Mouse (Mus musculus): ENCODE measurements around the gene Svbp. TPM values are rescaled to one million over a fixed set of nuclear protein-coding genes. Genes with fewer than 3 reads are reported as not detected.
A peak's percentile ranks its signal among the peaks of the same experiment; 100 is the strongest.

Gene Svbp
- total RNA-seq, 2 experiments from 2014 or later: 19.7 to 22.1 TPM

DNA sequence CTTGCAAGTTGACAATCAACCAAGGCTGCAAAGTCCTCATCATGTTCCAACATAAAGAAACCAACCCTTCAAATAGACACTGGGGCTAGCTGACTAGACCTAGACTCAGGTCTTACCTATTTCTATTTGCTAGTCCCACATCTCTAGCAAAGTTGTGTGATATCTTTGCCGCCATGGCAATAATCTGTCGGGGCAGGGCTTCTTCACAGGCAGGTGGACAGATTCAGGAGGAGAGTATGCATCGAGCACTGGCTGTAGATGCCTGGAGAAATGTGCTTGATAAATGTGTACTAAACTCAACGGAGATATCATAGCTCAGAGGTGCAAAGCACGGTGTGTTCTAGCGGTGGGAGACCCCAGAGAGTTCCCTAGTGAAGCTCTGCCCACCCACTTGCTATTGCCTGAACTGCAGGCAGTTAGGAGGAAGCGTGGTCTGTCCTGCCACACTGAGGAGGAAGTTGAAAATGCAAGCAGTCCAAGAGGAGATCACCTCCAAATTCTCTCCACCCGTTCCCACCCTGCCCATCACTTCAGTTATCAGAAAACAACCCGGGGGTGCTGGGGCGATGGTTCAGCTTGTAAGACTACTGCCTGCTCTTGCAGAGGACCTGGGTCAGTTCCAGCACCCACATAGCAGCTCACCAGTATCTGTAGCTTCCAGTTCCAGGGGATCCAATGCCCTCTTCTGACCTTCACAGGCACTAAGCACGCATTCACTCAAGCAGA is 6.9 kb upstream of the Svbp start:
- DNase-seq (ENCODE audit: low spot score in 2 of 2): no peak
- intact Hi-C loops (cut with DNase I): no loop called here

DNA sequence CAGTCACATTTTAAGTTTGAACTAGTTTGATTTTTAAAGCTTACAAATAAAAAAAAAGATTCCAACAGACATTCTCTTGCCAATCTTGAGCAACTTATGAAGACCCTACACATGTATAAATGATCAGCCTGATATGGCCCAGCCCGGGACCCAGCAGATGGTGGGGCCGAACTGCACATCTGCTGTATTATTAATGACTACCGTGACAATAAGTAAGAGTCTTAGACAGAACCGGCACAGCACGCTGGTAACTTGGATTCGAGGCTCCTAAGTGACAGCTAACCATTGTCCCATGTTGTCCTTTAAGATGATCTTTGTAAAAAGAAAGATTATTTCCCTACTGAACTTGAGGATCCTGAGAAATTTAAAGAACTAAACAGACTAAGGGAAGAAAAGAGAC is 5.7 kb upstream of the Svbp start:
- no peak for DNase-seq (ENCODE audit: low spot score in 2 of 2)
- intact Hi-C loops (cut with DNase I): no loop called here

DNA sequence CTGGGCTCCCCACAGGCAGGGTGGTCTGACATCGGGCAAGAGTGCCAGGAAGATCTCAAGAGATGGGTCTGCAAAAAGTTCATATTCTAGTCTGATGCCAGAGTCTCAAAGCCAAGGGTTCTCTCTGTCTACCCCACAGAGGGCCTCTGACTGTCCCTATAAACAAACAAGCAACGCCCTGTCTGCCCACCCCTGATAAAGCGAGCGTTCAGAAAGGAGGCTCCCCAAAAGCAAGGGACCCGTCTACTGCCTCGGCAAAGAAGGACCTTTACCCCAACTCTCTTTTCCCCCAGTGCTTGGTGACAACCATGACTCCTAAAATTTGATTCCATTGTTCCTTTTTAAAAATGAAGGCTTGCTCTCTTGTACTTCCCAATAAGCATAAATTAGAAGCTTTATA is 5.2 kb upstream of the Svbp start, which contains the start of gene Ermap:
Ermap (minus strand) TSS at position 148 of the 400 bp plus-strand sequence.
- DNase-seq (ENCODE audit: low spot score in 2 of 2): no peak
- intact Hi-C loops (cut with DNase I): no loop called here

DNA sequence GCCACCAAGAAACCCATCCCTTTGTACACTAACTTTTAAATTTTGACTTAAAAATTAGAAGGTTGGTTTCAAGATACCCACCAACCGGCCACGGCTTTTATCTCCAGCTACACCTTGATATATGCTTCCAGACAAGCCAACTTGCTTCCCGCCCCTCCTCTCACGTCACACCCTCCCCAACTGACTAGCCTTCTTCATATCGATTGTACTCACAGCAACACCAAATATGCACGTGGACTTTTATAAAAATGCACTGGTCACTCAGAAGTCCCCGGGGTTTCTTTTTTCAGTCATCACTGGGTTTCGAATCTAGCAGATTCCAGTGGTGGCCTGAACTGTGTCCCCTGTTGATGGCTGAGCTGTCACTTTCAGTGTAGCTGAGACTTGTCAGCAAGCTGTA is 4.5 kb upstream of the Svbp start:
- DNase-seq (ENCODE audit: low spot score in 2 of 2): no peak
- intact Hi-C loops (cut with DNase I): no loop called here

- intact Hi-C loops (cut with DNase I): no loop called here
- DNase-seq (ENCODE audit: low spot score in 2 of 2): no peak
These were observed 3.8 kb upstream of the Svbp start for GRCm38 (mm10) chr4:119191273-119191672.

- DNase-seq (ENCODE audit: low spot score in 2 of 2): no peak
- intact Hi-C loops (cut with DNase I): no loop called here
These were observed 2.3 kb upstream of the Svbp start for GRCm38 (mm10) chr4:119192757-119193156.

DNA sequence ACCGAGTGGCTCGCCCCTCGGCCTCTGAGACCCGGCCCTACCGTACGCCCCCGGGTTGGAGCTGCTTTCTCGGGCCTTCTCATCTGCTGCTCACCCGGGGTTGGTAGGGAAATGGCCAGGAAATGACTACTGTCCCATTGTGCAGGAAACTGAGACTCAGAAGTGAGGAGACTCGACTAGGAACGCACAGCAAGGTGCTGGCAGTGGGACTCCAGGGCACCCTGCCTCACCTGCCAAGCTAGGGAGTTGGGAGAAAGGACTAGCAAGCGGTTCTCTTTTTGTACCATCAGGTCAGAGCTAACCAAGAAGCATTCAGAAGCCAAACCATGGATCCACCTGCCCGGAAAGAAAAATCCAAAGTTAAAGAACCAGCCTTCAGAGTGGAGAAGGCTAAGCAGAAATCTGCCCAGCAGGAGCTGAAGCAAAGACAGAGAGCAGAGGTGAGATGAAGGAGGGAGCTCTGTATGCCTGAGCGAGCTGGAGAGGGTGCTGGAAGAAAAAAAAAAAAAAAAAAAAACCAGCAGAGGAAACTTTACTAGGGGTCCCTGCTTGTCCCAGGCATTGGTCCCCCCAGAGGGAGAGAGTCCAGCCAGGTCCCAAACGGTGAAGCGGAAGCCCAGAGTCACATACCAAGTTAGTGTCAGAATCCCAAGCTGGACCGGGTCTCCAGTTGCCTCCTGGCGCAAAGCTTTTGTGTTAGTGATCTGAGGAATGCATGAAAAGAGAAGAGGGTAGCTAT is 645 bp downstream of the Svbp start:
- intact Hi-C loops (cut with DNase I): no loop called here
- no peak for DNase-seq (ENCODE audit: low spot score in 2 of 2)

GRCm38 (mm10) chr4:119198105-119198504 is 3.0 kb downstream of the Svbp start:
- no peak for DNase-seq (ENCODE audit: low spot score in 2 of 2)
- intact Hi-C loops (cut with DNase I): no loop called here

DNA sequence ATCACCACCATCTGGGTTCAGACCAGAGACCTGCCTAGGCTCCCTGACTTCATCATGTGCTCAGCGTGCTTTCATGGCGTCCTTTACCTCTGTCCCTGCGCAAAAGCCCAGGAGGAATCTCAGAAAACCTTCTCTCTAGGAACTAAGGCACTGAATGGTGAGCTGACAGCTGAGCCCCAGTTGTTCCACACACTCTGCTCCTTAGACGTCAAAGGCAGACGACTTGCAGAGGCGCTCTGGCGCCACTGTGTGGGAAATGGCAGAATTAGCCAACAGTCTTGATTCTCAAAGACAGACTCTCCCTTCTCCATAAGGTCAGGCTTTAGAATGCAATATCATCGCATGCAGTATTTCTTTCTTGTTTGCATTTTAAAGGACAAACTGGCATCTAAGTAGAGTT is 9.6 kb downstream of the Svbp start:
- peak; percentile 62 to 76 for DNase-seq (ENCODE audit: low spot score in 2 of 2)
- intact Hi-C loops (cut with DNase I): loop anchor here (2.0 to 5.0 kb wide), 2 partner anchors 37 to 200 kb away; no protein-coding TSS in a partner anchor

DNA sequence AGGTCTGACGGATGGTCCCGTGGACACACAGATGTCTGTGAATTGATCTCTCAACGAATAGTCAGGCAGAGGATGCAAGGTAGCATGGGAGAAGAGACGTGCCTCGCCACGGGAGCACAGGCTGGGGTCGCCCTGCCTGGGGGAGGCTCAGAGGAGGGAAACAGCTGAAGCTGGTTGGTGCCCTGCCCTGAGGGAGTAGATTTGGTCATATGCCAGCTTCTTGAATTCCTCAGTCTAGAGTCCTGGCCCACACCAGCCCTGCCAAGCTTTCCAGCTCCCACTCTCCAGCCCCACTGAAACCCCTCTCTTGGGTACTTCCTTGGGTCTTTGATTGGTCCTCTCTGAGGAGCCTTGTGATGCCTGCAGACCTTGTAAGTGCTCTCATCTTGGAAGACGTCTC is 21.6 kb downstream of the Svbp start:
- no peak for DNase-seq (ENCODE audit: low spot score in 2 of 2)
- intact Hi-C loops (cut with DNase I): no loop called here

DNA sequence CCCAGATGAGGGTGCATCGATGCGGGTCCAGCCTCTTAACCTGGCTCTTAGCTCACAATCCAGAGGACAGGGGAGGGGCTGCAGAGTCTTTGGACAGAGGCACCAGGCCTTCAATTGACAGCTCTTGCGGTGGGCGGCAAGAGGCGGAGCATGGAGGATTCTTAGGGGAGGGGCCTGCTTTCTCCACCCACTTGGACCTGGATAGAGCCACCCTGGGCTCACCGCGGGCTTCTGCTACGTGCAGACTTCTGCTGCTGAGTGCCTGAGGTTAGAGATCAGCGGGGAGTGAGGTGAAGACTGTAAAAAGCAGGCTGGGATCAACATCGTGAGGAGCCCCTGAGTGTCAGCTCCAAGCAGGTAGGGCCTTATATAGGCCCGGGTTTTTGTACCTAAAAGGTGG is 23.1 kb downstream of the Svbp start, which contains the start of gene Tmem269:
Tmem269 (minus strand) TSS at position 49 of the 400 bp plus-strand sequence.
- intact Hi-C loops (cut with DNase I): no loop called here
- no peak for DNase-seq (ENCODE audit: low spot score in 2 of 2)

GRCm38 (mm10) chr4:119223696-119224095 is 28.6 kb downstream of the Svbp start:
- intact Hi-C loops (cut with DNase I): no loop called here
- DNase-seq (ENCODE audit: low spot score in 2 of 2): peak; percentile 28 to 68

DNA sequence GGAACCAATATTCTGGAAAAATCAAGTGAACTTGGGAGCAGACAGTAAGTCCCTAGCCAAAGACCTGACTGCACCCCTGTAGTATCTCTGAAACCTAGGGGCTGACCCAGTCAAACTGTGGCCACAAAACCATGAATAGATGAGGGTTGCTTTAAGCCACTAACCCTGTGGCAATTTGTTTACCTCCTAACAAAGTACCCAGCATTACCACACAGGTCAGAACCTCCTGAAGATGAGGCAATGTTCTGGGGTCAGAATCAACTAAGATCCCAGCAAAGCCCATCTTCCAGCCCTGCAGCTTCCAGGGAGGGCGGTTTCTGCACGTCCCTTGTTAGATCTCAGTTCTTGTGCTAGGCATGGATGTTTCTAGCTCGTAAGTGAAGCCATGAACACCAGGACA is 29.4 kb downstream of the Svbp start:
- DNase-seq (ENCODE audit: low spot score in 2 of 2): no peak
- intact Hi-C loops (cut with DNase I): no loop called here

- no peak for DNase-seq (ENCODE audit: low spot score in 2 of 2)
- intact Hi-C loops (cut with DNase I): no loop called here
These were observed 30.6 kb downstream of the Svbp start for GRCm38 (mm10) chr4:119225719-119226118.

GRCm38 (mm10) chr4:119226751-119227150 is 31.6 kb downstream of the Svbp start:
- intact Hi-C loops (cut with DNase I): no loop called here
- DNase-seq (ENCODE audit: low spot score in 2 of 2): no peak

DNA sequence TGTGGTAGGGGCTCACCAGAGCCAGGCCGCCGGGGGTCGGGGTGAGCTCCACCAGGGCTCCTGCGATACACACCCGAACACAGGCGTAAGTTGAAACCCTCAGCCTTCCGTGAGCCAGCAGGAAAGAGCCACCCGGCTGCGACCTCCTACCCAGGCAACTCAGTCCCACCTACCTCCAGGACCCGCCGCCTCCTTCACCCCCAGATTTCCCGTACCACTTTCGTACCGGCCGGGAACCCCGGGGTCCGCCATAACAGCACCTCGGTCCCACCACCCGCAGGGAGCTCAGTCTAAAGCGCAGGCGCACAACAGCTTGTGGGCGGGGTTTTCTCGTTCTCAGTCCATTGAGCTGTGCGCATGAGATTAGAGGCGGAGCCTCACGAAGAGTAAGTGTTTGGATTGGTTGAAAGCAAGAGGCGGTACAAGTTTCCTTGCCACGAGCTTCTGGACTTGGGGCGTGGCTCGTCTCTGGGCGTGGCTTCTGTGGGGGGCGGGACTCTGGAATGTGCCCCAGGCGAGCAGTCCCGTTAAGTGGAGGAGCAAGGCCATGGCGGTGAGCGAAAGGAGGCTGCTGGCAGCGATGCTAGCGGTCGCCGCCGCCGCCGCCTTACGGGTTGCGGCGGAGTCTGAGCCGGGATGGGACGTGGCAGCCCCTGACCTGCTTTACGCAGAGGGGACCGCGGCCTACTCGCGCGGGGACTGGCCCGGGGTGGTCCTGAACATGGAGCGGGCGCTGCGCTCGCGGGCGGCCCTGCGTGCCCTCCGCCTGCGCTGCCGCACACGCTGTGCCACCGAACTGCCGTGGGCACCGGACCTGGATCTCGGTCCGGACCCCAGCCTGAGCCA is 37.5 kb downstream of the Svbp start, which contains the start of the genes AU022252 and P3h1:
AU022252 (minus strand) TSS at position 303 of the 846 bp plus-strand sequence.
P3h1 (plus strand) TSS at position 506 of the 846 bp plus-strand sequence.
- intact Hi-C loops (cut with DNase I): loop anchor here (10.0 kb wide), 1 partner anchor 302 kb away; the partner anchor contains the start of genes Foxj3 and Frg2f1
- DNase-seq (ENCODE audit: low spot score in 2 of 2): peak; percentile 99

GRCm38 (mm10) chr4:119233256-119233901 is 38.3 kb downstream of the Svbp start:
- peak; percentile 33 to 68 for DNase-seq (ENCODE audit: low spot score in 2 of 2)
- intact Hi-C loops (cut with DNase I): loop anchor here (10.0 kb wide), 1 partner anchor 301 kb away; the partner anchor contains the start of genes Foxj3 and Frg2f1

- no peak for DNase-seq (ENCODE audit: low spot score in 2 of 2)
- intact Hi-C loops (cut with DNase I): loop anchor here (10.0 kb wide), 1 partner anchor 300 kb away; the partner anchor contains the start of genes Foxj3 and Frg2f1
These were observed 39.2 kb downstream of the Svbp start for GRCm38 (mm10) chr4:119234348-119234747.

DNA sequence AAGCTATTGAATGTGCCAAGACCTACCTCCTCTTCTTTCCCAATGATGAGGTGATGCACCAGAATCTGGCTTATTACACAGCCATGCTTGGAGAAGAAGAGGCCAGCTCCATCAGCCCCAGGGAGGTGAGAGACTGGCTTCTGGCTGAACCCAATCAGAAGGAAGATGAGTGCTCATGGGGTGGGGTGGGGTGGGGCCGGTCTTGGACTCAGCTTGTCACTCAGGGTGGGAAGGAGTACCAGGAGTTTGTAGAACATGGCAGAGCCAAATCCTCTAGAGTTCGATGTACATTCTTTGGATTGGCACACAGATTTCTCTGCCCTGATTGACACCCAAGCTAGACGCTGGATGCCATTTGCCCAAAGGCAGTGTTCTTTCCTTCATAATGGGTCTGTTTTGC is 43.6 kb downstream of the Svbp start:
- intact Hi-C loops (cut with DNase I): loop anchor here (10.0 kb wide), 1 partner anchor 296 kb away; the partner anchor contains the start of genes Foxj3 and Frg2f1

More for the DNA sequence above, 43.6 kb downstream of the Svbp start:
- no peak for DNase-seq (ENCODE audit: low spot score in 2 of 2)

Measured in left cerebral cortex, postnatal 14 days (tissue).